In genomic region chr15:31407490-31407889, GRCm38 (mm10) we compare ENCODE assay signal across 15 mouse cellular contexts. TPM values are rescaled to one million over a fixed set of nuclear protein-coding genes. Genes with fewer than 3 reads are reported as not detected.
DNase-seq lines count a peak whose midpoint lies in the region; ATAC-seq and TF ChIP-seq lines count a peak whose summit lies in the region.
"Had no signal": no experiment of that assay in that cellular context is flagged by ENCODE, and none has a peak within 500 bp of the region (broad histone marks: within the 10 kb centered on the region; RNA-seq: fewer than 3 reads in every experiment).

No protein-coding gene starts in this region.

- DNase-seq in stomach, postnatal 0 days (ENCODE audit: low spot score): no peak
- no peak for DNase-seq in liver, embryonic 11.5 days (ENCODE audit: low spot score)
- no peak for DNase-seq in spleen, adult 12 weeks (ENCODE audit: low spot score)
- DNase-seq in layer of hippocampus, adult 11-12 months (ENCODE audit: low spot score): no peak
- DNase-seq in thymus, adult 18-20 months: no peak
- DNase-seq: adrenal gland, adult 8-10 months; cerebellum, adult 2 months; lung, postnatal 36 days had no signal

- no peak overlapping the region for H3K4me2 ChIP-seq in stomach, embryonic 15.5 days
- no peak overlapping the region for H3K4me2 ChIP-seq in stomach, postnatal 0 days (replicated peaks; ENCODE audit: low read depth)
- H3K4me2 ChIP-seq in kidney, embryonic 16.5 days (replicated peaks; ENCODE audit: low read depth, low read length): no peak overlapping the region
- H3K4me2 ChIP-seq in liver, embryonic 11.5 days: no peak overlapping the region
- H3K4me2 ChIP-seq: hindbrain, embryonic 12.5 days; limb, embryonic 12.5 days; neural tube, embryonic 13.5 days had no signal

- no peak overlapping the region for H3K4me3 ChIP-seq in stomach, embryonic 15.5 days (replicated peaks)
- no peak overlapping the region for H3K4me3 ChIP-seq in stomach, postnatal 0 days (ENCODE audit: low read depth, low read length)
- H3K4me3 ChIP-seq in kidney, embryonic 16.5 days (ENCODE audit: low read length): no peak overlapping the region
- no peak overlapping the region for H3K4me3 ChIP-seq in liver, embryonic 11.5 days (ENCODE audit: low read depth, low read length)
- H3K4me3 ChIP-seq: forebrain, embryonic 10.5 days; hindbrain, embryonic 12.5 days; limb, embryonic 12.5 days; midbrain, embryonic 10.5 days; neural tube, embryonic 13.5 days had no signal

- ATAC-seq in stomach, embryonic 15.5 days (ENCODE audit: insufficient read depth, low FRiP score, low read depth): peak; percentile 50; the same call in 1 of the 2 replicates
- ATAC-seq in stomach, postnatal 0 days (ENCODE audit: low FRiP score, low TSS enrichment): no peak
- ATAC-seq in kidney, embryonic 16.5 days (ENCODE audit: low FRiP score, low TSS enrichment): peak; percentile 85
- ATAC-seq in liver, embryonic 11.5 days (replicated peaks; ENCODE audit: low FRiP score): peak; percentile 49

- H3K27me3 ChIP-seq in stomach, embryonic 15.5 days (replicated peaks): no peaks in the 10 kb centered on the region
- no peaks in the 10 kb centered on the region for H3K27me3 ChIP-seq in stomach, postnatal 0 days (ENCODE audit: control insufficient read depth, insufficient read depth, low read length)
- no peaks in the 10 kb centered on the region for H3K27me3 ChIP-seq in kidney, embryonic 16.5 days (ENCODE audit: insufficient read depth, low read length)
- H3K27me3 ChIP-seq in liver, embryonic 11.5 days (replicated peaks; ENCODE audit: control insufficient read depth, insufficient read depth, low read length): no peaks in the 10 kb centered on the region
- H3K27me3 ChIP-seq: hindbrain, embryonic 12.5 days; limb, embryonic 12.5 days; neural tube, embryonic 13.5 days had no signal

- no peaks in the 10 kb centered on the region for H3K9me3 ChIP-seq in stomach, embryonic 15.5 days
- H3K9me3 ChIP-seq in stomach, postnatal 0 days (ENCODE audit: control insufficient read depth, low read length): no peaks in the 10 kb centered on the region
- H3K9me3 ChIP-seq in kidney, embryonic 16.5 days (ENCODE audit: low read length): no peaks in the 10 kb centered on the region
- no peaks in the 10 kb centered on the region for H3K9me3 ChIP-seq in liver, embryonic 11.5 days (ENCODE audit: control insufficient read depth, low read length)
- H3K9me3 ChIP-seq: forebrain, embryonic 10.5 days; hindbrain, embryonic 12.5 days; limb, embryonic 12.5 days; midbrain, embryonic 10.5 days; neural tube, embryonic 13.5 days had no signal

- no peak for TF ChIP-seq CTCF in stomach, postnatal 0 days (IDR thresholded peaks at IDR 0.05; ENCODE audit: low read depth)

- 62% methylated on average over 4 of the region's 4 CpGs for WGBS in stomach, embryonic 15.5 days
- WGBS in stomach, postnatal 0 days: 63% methylated on average over 4 of the region's 4 CpGs
- 61% methylated on average over 4 of the region's 4 CpGs for WGBS in kidney, embryonic 16.5 days
- WGBS in liver, embryonic 11.5 days: 71% methylated on average over 4 of the region's 4 CpGs

- no peaks in the 10 kb centered on the region for H3K36me3 ChIP-seq in stomach, embryonic 15.5 days
- no peaks in the 10 kb centered on the region for H3K36me3 ChIP-seq in stomach, postnatal 0 days (ENCODE audit: control insufficient read depth, insufficient read depth, low read length)
- no peaks in the 10 kb centered on the region for H3K36me3 ChIP-seq in kidney, embryonic 16.5 days (ENCODE audit: insufficient read depth, low read length)
- H3K36me3 ChIP-seq in liver, embryonic 11.5 days (ENCODE audit: control insufficient read depth, insufficient read depth, low read length): no peaks in the 10 kb centered on the region
- H3K36me3 ChIP-seq: forebrain, embryonic 10.5 days; hindbrain, embryonic 12.5 days; limb, embryonic 12.5 days; midbrain, embryonic 10.5 days; neural tube, embryonic 13.5 days had no signal

- no peak overlapping the region for H3K27ac ChIP-seq in stomach, embryonic 15.5 days
- H3K27ac ChIP-seq in stomach, postnatal 0 days (replicated peaks): no peak overlapping the region
- H3K27ac ChIP-seq in kidney, embryonic 16.5 days (ENCODE audit: low read length): peak overlapping the region; percentile 76
- no peak overlapping the region for H3K27ac ChIP-seq in liver, embryonic 11.5 days (ENCODE audit: low read depth, low read length)
- H3K27ac ChIP-seq: forebrain, embryonic 10.5 days; hindbrain, embryonic 12.5 days; limb, embryonic 12.5 days; midbrain, embryonic 10.5 days; neural tube, embryonic 13.5 days had no signal

- no peak overlapping the region for H3K9ac ChIP-seq in stomach, embryonic 15.5 days
- H3K9ac ChIP-seq in stomach, postnatal 0 days (ENCODE audit: low read length): no peak overlapping the region
- H3K9ac ChIP-seq in kidney, embryonic 16.5 days (replicated peaks; ENCODE audit: low read length): no peak overlapping the region
- no peak overlapping the region for H3K9ac ChIP-seq in liver, embryonic 11.5 days (ENCODE audit: low read depth, low read length)
- H3K9ac ChIP-seq: hindbrain, embryonic 12.5 days; limb, embryonic 12.5 days; neural tube, embryonic 13.5 days had no signal

- H3K4me1 ChIP-seq in stomach, embryonic 15.5 days: no peaks in the 10 kb centered on the region
- H3K4me1 ChIP-seq in stomach, postnatal 0 days (replicated peaks; ENCODE audit: control insufficient read depth, insufficient read depth): no peaks in the 10 kb centered on the region
- H3K4me1 ChIP-seq in kidney, embryonic 16.5 days (ENCODE audit: insufficient read depth, low read length): no peaks in the 10 kb centered on the region
- no peaks in the 10 kb centered on the region; the same call in 1 of the 2 replicates for H3K4me1 ChIP-seq in liver, embryonic 11.5 days (replicated peaks; ENCODE audit: control insufficient read depth, insufficient read depth, low read length)
- H3K4me1 ChIP-seq: limb, embryonic 12.5 days had no signal

- TF ChIP-seq EP300 in stomach, postnatal 0 days (optimal IDR thresholded peaks at IDR 0.05): no peak

RNA-seq across cellular contexts. Expression of gene Ankrd33b, which starts 40.0 kb away (rescaled TPM):
- polyA plus RNA-seq in stomach, embryonic 15.5 days (2015; fragmentation: Nextera tagmentation; extraction: Ambion mirVana): 0.52 and 0.87 TPM in 2 replicates
- 0.27 and 0.41 TPM in 2 replicates for polyA plus RNA-seq in stomach, postnatal 0 days (2015; fragmentation: Nextera tagmentation; extraction: Ambion mirVana)
- polyA plus RNA-seq in kidney, embryonic 16.5 days (2015; fragmentation: Nextera tagmentation; extraction: Ambion mirVana): 8.5 and 8.6 TPM in 2 replicates
- 0.64 and 1.2 TPM in 2 replicates for polyA plus RNA-seq in liver, embryonic 11.5 days (2014; fragmentation: Nextera tagmentation; extraction: Ambion mirVana)

RNA-seq across cellular contexts. Expression of gene Ropn1l, which starts 46.0 kb away (rescaled TPM):
- polyA plus RNA-seq in stomach, embryonic 15.5 days (2015; fragmentation: Nextera tagmentation; extraction: Ambion mirVana): 2.9 and 3.0 TPM in 2 replicates
- polyA plus RNA-seq in stomach, postnatal 0 days (2015; fragmentation: Nextera tagmentation; extraction: Ambion mirVana): 1.4 and 1.8 TPM in 2 replicates
- 3.7 and 4.3 TPM in 2 replicates for polyA plus RNA-seq in kidney, embryonic 16.5 days (2015; fragmentation: Nextera tagmentation; extraction: Ambion mirVana)
- polyA plus RNA-seq in liver, embryonic 11.5 days (2014; fragmentation: Nextera tagmentation; extraction: Ambion mirVana): 3.0 and 3.1 TPM in 2 replicates
